Mouse (Mus musculus): ENCODE data around the gene Hist1h2ak. TPM values are rescaled to one million over a fixed set of nuclear protein-coding genes. Genes with fewer than 3 reads are reported as not detected.

Hist1h2ak gene
- 10 to 100 TPM; 38.3 to 45.1 TPM for total RNA-seq (2023)

DNA sequence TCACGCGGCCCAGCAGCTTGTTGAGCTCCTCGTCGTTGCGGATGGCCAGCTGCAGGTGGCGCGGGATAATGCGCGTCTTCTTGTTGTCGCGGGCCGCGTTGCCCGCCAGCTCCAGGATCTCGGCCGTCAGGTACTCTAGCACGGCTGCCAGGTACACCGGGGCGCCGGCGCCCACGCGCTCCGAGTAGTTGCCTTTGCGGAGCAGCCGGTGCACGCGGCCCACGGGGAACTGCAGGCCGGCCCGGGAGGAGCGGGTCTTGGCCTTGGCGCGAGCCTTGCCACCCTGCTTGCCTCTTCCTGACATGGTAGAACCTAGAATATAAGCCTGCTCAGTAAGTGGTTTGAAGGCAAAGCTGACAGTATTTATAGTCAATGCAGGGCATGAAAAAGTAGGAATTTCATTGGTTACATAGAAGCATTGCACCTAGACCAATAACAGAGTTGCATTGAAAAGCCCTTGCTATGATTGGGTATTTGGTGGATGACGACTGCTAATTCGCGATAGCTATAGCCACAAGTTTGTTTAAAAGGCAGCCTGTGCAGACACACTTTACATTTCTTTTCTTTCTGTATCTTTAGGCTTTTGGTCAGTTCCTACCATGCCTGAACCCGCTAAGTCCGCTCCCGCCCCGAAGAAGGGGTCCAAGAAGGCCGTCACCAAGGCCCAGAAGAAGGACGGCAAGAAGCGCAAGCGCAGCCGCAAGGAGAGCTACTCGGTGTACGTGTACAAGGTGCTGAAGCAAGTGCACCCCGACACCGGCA is at the start of gene Hist1h2ak, which contains the start of gene Hist1h2bn:
TSS of gene Hist1h2ak (minus strand) at position 304 of the 762 bp plus-strand sequence.
TSS of gene Hist1h2bn (plus strand) at position 600 of the 762 bp plus-strand sequence.

DNA sequence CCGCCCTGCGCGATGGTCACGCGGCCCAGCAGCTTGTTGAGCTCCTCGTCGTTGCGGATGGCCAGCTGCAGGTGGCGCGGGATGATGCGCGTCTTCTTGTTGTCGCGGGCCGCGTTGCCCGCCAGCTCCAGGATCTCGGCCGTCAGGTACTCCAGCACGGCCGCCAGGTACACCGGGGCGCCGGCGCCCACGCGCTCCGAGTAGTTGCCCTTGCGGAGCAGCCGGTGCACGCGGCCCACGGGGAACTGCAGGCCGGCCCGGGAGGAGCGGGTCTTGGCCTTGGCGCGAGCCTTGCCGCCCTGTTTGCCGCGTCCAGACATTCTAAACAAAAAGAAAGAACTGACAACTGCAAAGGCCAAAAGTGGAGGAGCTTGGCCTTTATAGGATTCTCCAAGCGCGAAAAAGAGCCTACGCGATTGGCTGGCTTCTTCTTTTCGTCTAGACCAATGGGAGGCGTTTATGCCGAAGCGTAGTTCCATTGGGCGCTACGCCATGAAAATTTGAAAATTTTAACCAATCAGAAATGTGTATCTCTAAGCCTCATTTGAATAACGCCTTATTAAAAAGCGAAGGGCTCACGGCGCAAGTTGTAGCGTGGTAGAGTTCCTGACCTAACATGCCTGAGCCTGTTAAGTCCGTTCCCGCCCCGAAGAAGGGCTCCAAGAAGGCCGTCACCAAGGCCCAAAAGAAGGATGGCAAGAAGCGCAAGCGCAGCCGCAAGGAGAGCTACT is 33.4 kb upstream of the Hist1h2ak start, which contains the start of the genes Hist1h2an and Hist1h2bp:
TSS of gene Hist1h2an (minus strand) at position 320 of the 731 bp plus-strand sequence.
TSS of gene Hist1h2bp (plus strand) at position 563 of the 731 bp plus-strand sequence.

GRCm38 (mm10) chr13:21783255-21783617 is 29.6 kb upstream of the Hist1h2ak start, which contains the start of gene Hist1h3i:
Gene Hist1h3i (minus strand): TSS chr13:21783370.

GRCm38 (mm10) chr13:21779767-21780731 is 26.4 kb upstream of the Hist1h2ak start, which contains the start of gene Hist1h1b:
Gene Hist1h1b (minus strand): TSS chr13:21780625.

GRCm38 (mm10) chr13:21750159-21751017 is 3.2 kb downstream of the Hist1h2ak start, which contains the start of gene Hist1h4k:
Gene Hist1h4k (minus strand): TSS chr13:21750505.

GRCm38 (mm10) chr13:21734906-21735767 is 18.5 kb downstream of the Hist1h2ak start, which contains the start of gene Hist1h4j:
Gene Hist1h4j (plus strand): TSS chr13:21735064.

DNA sequence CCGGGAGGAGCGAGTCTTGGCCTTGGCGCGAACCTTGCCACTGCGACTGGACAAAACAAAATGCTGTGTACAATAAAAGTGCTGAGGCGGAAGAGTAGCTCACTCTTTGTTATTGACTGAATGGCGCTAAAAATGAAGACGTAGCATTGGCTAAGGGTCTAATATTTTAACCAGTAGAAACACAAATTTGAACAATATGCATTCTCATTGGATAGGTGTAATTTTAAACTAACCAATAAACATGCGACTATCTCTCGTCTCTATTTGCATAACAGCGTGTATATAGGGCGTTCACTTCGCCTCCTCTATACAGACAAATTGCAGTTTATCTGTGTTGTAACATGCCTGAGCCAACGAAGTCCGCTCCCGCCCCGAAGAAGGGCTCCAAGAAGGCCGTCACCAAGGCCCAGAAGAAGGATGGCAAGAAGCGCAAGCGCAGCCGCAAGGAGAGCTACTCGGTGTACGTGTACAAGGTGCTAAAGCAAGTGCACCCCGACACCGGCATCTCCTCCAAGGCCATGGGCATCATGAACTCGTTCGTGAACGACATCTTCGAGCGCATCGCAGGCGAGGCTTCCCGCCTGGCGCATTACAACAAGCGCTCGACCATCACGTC is 31.8 kb downstream of the Hist1h2ak start, which contains the start of gene Hist1h2bm:
TSS of gene Hist1h2bm (plus strand) at position 288 of the 616 bp plus-strand sequence.

DNA sequence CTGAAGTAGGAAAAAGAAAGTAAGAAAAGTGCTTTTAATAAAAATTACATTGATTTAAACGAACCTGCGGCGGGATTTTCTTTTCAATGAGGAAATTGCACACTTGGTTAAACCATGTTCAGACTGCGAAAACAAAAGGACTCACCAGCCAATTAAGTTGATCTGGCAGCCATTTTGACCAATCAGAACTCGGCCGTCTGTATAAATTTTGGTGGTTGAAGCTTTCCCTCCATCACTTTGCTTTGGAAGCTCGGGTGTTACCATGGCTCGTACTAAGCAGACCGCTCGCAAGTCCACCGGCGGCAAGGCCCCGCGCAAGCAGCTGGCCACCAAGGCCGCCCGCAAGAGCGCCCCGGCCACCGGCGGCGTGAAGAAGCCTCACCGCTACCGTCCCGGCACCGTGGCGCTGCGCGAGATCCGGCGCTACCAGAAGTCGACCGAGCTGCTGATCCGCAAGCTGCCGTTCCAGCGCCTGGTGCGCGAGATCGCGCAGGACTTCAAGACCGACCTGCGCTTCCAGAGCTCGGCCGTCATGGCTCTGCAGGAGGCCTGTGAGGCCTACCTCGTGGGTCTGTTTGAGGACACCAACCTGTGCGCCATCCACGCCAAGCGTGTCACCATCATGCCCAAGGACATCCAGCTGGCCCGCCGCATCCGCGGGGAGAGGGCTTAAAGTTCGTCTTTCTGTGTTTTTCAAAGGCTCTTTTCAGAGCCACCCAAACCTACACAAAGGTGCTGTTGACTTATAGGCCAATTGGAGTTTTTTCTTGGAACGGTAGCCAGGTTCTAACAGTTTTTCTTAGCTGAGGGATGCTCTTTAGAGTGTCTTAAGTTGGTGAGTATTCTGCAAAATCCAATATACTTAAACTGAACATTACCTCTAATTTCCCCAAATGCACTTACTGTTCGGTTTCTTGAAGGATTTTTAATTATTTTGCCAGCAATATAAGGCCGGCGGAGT is 36.0 kb downstream of the Hist1h2ak start, which contains the start of gene Hist1h3h:
TSS of gene Hist1h3h (plus strand) at position 263 of the 961 bp plus-strand sequence.

DNA sequence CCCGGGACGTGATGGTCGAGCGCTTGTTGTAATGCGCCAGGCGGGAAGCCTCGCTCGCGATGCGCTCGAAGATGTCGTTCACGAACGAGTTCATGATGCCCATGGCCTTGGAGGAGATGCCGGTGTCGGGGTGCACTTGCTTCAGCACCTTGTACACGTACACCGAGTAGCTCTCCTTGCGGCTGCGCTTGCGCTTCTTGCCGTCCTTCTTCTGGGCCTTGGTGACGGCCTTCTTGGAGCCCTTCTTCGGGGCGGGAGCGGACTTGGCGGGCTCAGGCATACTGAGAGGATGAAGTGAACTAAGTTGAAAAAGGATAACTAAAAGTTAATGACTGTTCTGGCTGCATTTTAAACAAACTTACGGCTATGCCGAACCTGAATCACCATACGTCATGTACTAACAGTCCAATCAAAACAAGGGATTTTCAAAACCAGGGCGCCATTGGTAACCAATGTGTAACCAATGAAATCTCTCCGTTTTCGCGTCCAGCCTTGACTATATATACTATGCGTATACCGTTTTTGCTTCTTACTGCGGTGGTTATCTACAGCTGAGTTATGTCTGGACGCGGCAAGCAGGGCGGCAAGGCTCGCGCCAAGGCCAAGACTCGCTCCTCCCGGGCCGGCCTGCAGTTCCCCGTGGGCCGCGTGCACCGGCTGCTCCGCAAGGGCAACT is 37.6 kb downstream of the Hist1h2ak start, which contains the start of the genes Hist1h2bl and Hist1h2ai:
TSS of gene Hist1h2bl (minus strand) at position 280 of the 676 bp plus-strand sequence.
TSS of gene Hist1h2ai (plus strand) at position 559 of the 676 bp plus-strand sequence.

Other genes starting within 250 kb of the Hist1h2ak start
- 1 to 10 TPM; 4.9 to 5.6 TPM for gene Zkscan8, start 222.7 kb downstream of the Hist1h2ak start, total RNA-seq (2023)
- not detected for gene Olfr1366, start 211.0 kb downstream of the Hist1h2ak start, total RNA-seq (2023)
- gene Olfr1535, start 193.9 kb downstream of the Hist1h2ak start, total RNA-seq (2023): not detected
- not detected for gene Olfr1364, start 172.1 kb downstream of the Hist1h2ak start, total RNA-seq (2023)
- gene Olfr1362, start 139.8 kb downstream of the Hist1h2ak start, total RNA-seq (2023): not detected
- not detected for gene Olfr11, start 111.3 kb downstream of the Hist1h2ak start, total RNA-seq (2023)
- not detected for gene Olfr1361, start 90.4 kb downstream of the Hist1h2ak start, total RNA-seq (2023)
- not detected for gene Olfr1360, start 76.4 kb downstream of the Hist1h2ak start, total RNA-seq (2023)
- not detected for gene Olfr1359, start 55.7 kb downstream of the Hist1h2ak start, total RNA-seq (2023)
- gene Hist1h2bl, start 37.7 kb downstream of the Hist1h2ak start, total RNA-seq (2023): 100 to 1,000 TPM in 1 of 2 experiments, 10 to 100 TPM in 1; 76.3 to 127 TPM
- gene Hist1h2ai, start 37.4 kb downstream of the Hist1h2ak start, total RNA-seq (2023): 10 to 100 TPM; 49.1 to 81.3 TPM
- 100 to 1,000 TPM; 116 to 129 TPM for gene Hist1h3h, start 36.2 kb downstream of the Hist1h2ak start, total RNA-seq (2023)
- 10 to 100 TPM in 1 of 2 experiments, 1 to 10 TPM in 1; 9.8 to 11.6 TPM for gene Hist1h2bm, start 31.8 kb downstream of the Hist1h2ak start, total RNA-seq (2023)
- gene Hist1h4j, start 18.8 kb downstream of the Hist1h2ak start, total RNA-seq (2023): 10 to 100 TPM; 15.5 to 16.5 TPM
- gene Hist1h4k, start 3.3 kb downstream of the Hist1h2ak start, total RNA-seq (2023): 100 to 1,000 TPM; 368 to 459 TPM
- gene Hist1h2bn, start 296 bp upstream of the Hist1h2ak start, total RNA-seq (2023): 100 to 1,000 TPM in 1 of 2 experiments, 10 to 100 TPM in 1; 96.0 to 110 TPM
- 100 to 1,000 TPM in 1 of 2 experiments, 10 to 100 TPM in 1; 97.5 to 117 TPM for gene Hist1h1b, start 26.8 kb upstream of the Hist1h2ak start, total RNA-seq (2023)
- gene Hist1h3i, start 29.5 kb upstream of the Hist1h2ak start, total RNA-seq (2023): 100 to 1,000 TPM; 136 to 153 TPM
- gene Hist1h2an, start 33.4 kb upstream of the Hist1h2ak start, total RNA-seq (2023): 10 to 100 TPM; 24.1 to 24.2 TPM
- 10 to 100 TPM; 19.4 to 40.1 TPM for gene Hist1h2bp, start 33.6 kb upstream of the Hist1h2ak start, total RNA-seq (2023)
- gene Hist1h2bq, start 56.4 kb upstream of the Hist1h2ak start, total RNA-seq (2023): 100 to 1,000 TPM; 150 to 156 TPM
- gene Hist1h2ao, start 56.6 kb upstream of the Hist1h2ak start, total RNA-seq (2023): 100 to 1,000 TPM; 303 to 332 TPM
- 100 to 1,000 TPM; 127 to 412 TPM for gene Hist1h4m, start 57.9 kb upstream of the Hist1h2ak start, total RNA-seq (2023)
- 100 to 1,000 TPM in 1 of 2 experiments, 10 to 100 TPM in 1; 44.0 to 264 TPM for gene Hist1h4n, start 78.4 kb upstream of the Hist1h2ak start, total RNA-seq (2023)
- 10 to 100 TPM; 29.1 to 43.8 TPM for gene Hist1h2ap, start 79.7 kb upstream of the Hist1h2ak start, total RNA-seq (2023)
- gene Hist1h2br, start 79.9 kb upstream of the Hist1h2ak start, total RNA-seq (2023): 100 to 1,000 TPM; 156 to 160 TPM
- under 1 TPM; 0.37 to 0.85 TPM for gene Zfp184, start 191.3 kb upstream of the Hist1h2ak start, total RNA-seq (2023)
- gene Pom121l2, start 227.4 kb upstream of the Hist1h2ak start, total RNA-seq (2023): not detected